Mouse (Mus musculus) heart, postnatal 0 days (tissue): ENCODE measurements at regions not wholly inside any gene's neighbourhood (a gene's known extent, or its start where the extent isn't known, plus 50 kb on each side); places are given as distances from the start of the nearest gene placed in this dataset.

ENCODE experiments used
- CTCF ChIP-seq: IDR thresholded peaks from 2 replicates; pipeline ENCODE4 v1.5.1; 2016; ENCODE audit warnings: antibody characterized with exemption, control low read depth, low read depth
- EP300 ChIP-seq: IDR thresholded peaks from 2 replicates; pipeline ENCODE4 v1.6.1; 2016; ENCODE audit warnings: antibody characterized with exemption, low read depth

DNA sequence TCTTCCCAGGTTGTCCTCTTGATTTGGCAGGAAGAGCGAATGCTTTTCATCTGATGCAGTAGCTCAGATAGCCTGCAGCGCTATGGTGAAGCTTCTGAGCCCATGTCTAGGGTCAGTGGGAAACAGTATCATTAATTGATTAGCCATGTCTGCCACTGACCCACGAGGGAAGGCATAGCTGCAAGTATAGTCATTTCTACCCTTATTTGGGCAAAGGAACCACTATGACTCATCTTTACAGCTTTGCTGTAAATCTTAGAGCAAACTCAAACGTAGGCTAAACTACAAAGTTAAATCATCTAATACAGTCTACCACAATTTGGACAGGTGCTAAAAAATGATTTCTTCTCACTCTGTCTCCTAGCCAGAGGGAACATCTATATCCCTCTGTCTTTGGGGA lies 289.5 kb downstream of the Cbln1 start:
- TF ChIP-seq CTCF (no peak), EP300 (no peak)
